Mouse (Mus musculus) embryonic facial prominence, embryonic 15.5 days (tissue): ENCODE data around the gene Dpm3. TPM values are rescaled to one million over a fixed set of nuclear protein-coding genes. Genes with fewer than 3 reads are reported as not detected.

ENCODE experiments used
- ATAC-seq: fragments of 200-750 bp; cut with Nextera tagmentation; 2 replicates; pipeline ENCODE4 v1.8.0; 2017; ENCODE audit warnings: low read depth, moderate TSS enrichment; ENCODE audit not compliant: insufficient number of reproducible peaks, low FRiP score, low TSS enrichment
- H3K27ac ChIP-seq: fragments of 300-500 bp; sonication (generic); replicated peaks from 2 replicates; pipeline ENCODE4 v1.5.1; 2015; ENCODE audit warnings: mild to moderate bottlenecking, inconsistent platforms
- H3K27me3 ChIP-seq: fragments of 300-500 bp; sonication (generic); 2 replicates; pipeline ENCODE4 v1.6.1; 2015; ENCODE audit warnings: inconsistent platforms
- H3K36me3 ChIP-seq: fragments of 300-500 bp; sonication (generic); 2 replicates; pipeline ENCODE4 v1.6.1; 2015; ENCODE audit warnings: mild to moderate bottlenecking, inconsistent platforms
- H3K4me1 ChIP-seq: fragments of 300-500 bp; sonication (generic); 2 replicates; pipeline ENCODE4 v1.6.1; 2015; ENCODE audit warnings: inconsistent platforms
- H3K4me2 ChIP-seq: fragments of 300-500 bp; sonication (generic); replicated peaks from 2 replicates; pipeline ENCODE4 v1.6.1; 2015; ENCODE audit warnings: mild to moderate bottlenecking, inconsistent platforms
- H3K4me3 ChIP-seq: fragments of 300-500 bp; sonication (generic); replicated peaks from 2 replicates; pipeline ENCODE4 v1.5.1; 2015; ENCODE audit warnings: mild to moderate bottlenecking, inconsistent platforms
- H3K9ac ChIP-seq: fragments of 300-500 bp; sonication (generic); 2 replicates; pipeline ENCODE4 v1.6.1; 2015; ENCODE audit warnings: inconsistent platforms
- H3K9me3 ChIP-seq: fragments of 300-500 bp; sonication (generic); replicated peaks from 2 replicates; pipeline ENCODE4 v1.6.1; 2016; ENCODE audit warnings: inconsistent platforms
- WGBS: fragments of 180-500 bp; shearing (Covaris S2); methylation state at CpG from one replicate; pipeline ENCODE4 v1.1.7; 2015; 5-methylcytosine and 5-hydroxymethylcytosine counted together
- microRNA counts: library from miRNA; unstranded; fragments of <30 nt; microRNA quantifications from one replicate; lab custom pipeline; 2016
- microRNA-seq: library from miRNA; unstranded; fragments of <30 nt; microRNA quantifications from one replicate; pipeline ENCODE4, GENCODE M21; 2016; ENCODE audit warnings: borderline number of aligned reads
- polyA plus RNA-seq: library from polyadenylated mRNA; unstranded; fragments of >200 nt; fragmentation: Nextera tagmentation; extraction: Ambion mirVana; gene quantifications from 2 replicates; pipeline ENCODE4 v1.2.1, GENCODE M21; 2015

Dpm3 gene
- polyA plus RNA-seq, 1 experiment from 2014 or later, result 150 TPM

DNA sequence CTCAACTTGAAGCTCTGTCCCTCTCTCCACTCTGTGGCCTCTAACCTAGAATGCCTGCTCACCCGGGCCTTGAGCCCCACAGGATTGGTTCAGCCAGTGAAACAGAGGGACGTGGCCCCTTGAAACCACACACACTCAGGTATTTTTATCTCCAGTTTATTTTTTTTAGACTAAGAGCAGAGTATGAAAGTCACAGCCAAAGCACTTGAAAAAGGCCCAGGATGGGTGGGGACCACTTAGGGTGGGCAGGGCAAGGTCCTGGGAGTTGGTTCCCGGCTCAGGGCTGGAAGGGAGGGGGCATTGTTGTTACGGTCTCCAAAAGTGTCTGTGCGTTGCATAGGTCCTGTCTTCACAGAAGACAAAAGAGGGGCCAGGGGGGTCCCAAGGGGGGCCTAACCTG lies 55.2 kb downstream of the Dpm3 start:
- H3K4me2 ChIP-seq, result no peak overlapping the region
- ATAC-seq, result no peak
- no peak overlapping the region for H3K27ac ChIP-seq
- H3K4me1 ChIP-seq, result peaks cover 49% of the 10 kb centered on the region
- peaks cover 17% of the 10 kb centered on the region for H3K27me3 ChIP-seq
- no peak overlapping the region for H3K9ac ChIP-seq
- H3K9me3 ChIP-seq, result no peaks in the 10 kb centered on the region
- H3K36me3 ChIP-seq, result no peaks in the 10 kb centered on the region
- no peak overlapping the region for H3K4me3 ChIP-seq
- 70% methylated on average over 5 of the region's 5 CpGs for WGBS

DNA sequence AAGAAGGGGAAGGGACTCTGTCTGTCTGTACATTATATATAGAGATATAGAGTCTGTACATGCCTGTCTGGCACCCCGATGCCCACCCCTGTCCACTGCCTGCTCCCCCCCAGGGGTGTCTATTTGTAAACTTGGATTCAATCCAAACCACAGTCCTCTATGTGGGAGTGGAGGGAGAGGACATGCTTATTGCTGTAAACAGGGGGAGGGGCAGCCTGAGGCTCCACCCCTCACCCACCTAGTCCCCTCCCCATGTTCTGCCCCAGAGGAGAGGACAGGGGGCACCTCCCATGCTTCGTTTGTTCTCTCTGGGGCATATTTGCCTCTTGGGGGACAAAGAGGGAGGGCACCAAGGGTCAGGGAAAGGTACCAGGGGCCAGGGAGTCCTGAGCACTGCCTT lies 55.6 kb downstream of the Dpm3 start:
- Histone ChIP-seq H3K27me3 (peaks cover 20% of the 10 kb centered on the region), H3K36me3 (no peaks in the 10 kb centered on the region), H3K4me3 (no peak overlapping the region), H3K27ac (no peak overlapping the region), H3K4me1 (peaks cover 54% of the 10 kb centered on the region), H3K9me3 (no peaks in the 10 kb centered on the region), H3K9ac (0 out of 2 replicates have a peak overlapping the region, but pooled peaks have one; percentile 28), H3K4me2 (peak overlapping the region; percentile 59; the same call in 1 of the 2 replicates)
- ATAC-seq, result no peak
- 31% methylated on average over 2 of the region's 2 CpGs for WGBS

DNA sequence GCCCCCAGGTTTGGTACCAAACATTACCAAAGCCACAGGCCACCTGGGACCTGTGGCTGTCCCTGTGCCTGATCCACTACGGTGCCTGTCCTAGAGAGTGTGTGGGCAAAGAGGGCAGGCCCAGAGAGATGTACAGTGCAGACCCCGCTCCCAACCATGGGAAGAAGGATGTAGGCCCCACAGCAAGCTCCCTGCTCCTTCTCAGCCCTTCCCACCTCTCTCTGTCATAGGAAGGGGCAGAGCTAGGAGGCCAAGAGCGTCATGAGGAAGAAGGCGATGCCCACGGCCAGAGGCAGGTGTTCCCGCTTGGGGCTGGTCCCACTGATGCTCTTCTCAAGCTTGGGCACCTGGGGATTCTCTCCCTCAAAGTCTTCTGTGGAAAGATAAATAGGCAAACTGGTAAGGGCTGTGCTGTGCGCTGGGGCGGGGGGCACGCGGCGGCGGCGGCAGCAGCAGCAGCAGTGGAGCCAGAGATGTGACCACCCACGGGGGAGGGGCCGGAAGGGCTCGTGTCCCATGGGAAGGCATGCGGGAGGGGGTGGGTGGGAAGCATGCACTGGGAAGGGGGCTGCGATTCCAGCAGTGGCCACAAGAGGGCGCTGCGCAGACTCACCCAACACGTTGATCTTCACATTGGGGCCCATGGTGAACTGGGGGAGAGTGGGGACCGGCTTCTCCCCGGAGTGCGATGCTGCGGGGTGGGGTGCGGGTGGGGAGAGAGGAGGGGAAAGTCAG lies 56.2 kb downstream of the Dpm3 start:
- ATAC-seq, result no peak
- H3K4me3 ChIP-seq, result peak overlapping the region; percentile 32
- peaks cover 59% of the 10 kb centered on the region for H3K4me1 ChIP-seq
- no peak overlapping the region for H3K27ac ChIP-seq
- 6% methylated on average over 26 of the region's 26 CpGs for WGBS
- peak overlapping the region; percentile 28; the same call in 1 of the 2 replicates for H3K9ac ChIP-seq
- no peaks in the 10 kb centered on the region for H3K36me3 ChIP-seq
- H3K27me3 ChIP-seq, result peaks cover 25% of the 10 kb centered on the region
- H3K4me2 ChIP-seq, result peak overlapping the region; percentile 59
- no peaks in the 10 kb centered on the region for H3K9me3 ChIP-seq

DNA sequence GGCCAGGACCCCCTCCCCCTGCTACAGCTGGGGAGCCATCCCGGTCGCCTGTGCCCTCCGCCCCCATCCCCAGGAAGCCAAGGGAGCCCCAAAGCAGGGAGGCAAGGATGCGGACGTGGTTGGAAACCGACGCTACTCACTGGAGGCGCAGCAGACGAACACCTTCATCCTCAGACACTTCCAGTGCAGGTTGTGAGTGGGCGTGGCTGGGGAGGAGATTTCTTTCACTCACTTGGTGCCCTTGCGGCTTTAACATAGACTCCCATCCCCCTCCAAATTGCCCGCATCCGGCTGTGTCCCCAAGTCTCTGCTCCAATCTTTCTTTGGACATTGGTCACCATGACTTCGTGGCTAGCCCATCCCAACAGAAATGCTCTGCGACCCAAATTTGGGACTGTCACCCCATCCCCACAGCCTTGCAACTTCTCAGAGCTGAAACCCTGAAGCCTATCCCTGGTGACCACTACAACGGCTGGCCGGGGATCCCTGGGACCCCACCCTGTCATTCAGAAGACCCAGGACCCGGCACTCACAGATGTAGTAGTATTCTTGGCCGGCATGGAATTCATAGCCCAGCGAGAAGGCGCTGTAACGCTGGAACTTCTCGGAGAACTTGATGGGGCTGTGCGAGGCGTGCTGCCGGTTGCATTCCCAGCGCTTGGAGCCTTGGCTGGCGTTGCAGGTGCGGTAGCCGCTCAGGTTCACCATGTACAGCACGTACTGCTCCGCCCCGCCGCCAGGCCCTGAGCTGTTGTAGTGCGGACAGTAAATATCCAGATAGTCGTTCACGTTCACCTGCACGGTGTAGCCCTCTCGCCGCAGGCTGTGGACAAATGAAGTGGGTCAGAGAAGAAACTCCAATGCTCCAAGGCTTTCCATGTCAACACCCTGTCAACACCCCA lies 57.0 kb downstream of the Dpm3 start:
- Histone ChIP-seq H3K4me1 (peaks cover 68% of the 10 kb centered on the region), H3K9me3 (no peaks in the 10 kb centered on the region), H3K27me3 (peaks cover 28% of the 10 kb centered on the region), H3K4me2 (peak overlapping the region; percentile 59), H3K4me3 (peak overlapping the region; percentile 32), H3K9ac (no peak overlapping the region), H3K36me3 (no peaks in the 10 kb centered on the region), H3K27ac (no peak overlapping the region; the same call in 1 of the 2 replicates)
- no peak for ATAC-seq
- WGBS, result 10% methylated on average over 38 of the region's 40 CpGs

MicroRNA genes within 50 kb of the gene (microRNA counts, 519-probe panel; counts per million panel counts)
- microRNA mmu-miR-92b (lab: Ali Mortazavi, UCI), result 1,657 counts per million, percentile 18 among the panel's probes with 10 or more counts

Small RNA genes lying within 50 kb of the gene (microRNA-seq; reads per million reads assigned to microRNA genes)
- 1,247 reads per million, percentile 78 among the genes with 10 or more reads in this experiment for gene Mir92b

Other genes starting within 250 kb of the Dpm3 start
- gene Rusc1, start 166.0 kb upstream of the Dpm3 start, polyA plus RNA-seq, result 25.7 and 28.0 TPM in 2 replicates
- gene Gm43738, start 158.3 kb upstream of the Dpm3 start, polyA plus RNA-seq, result not detected in 2 replicates
- 239 and 242 TPM in 2 replicates for gene Fdps, start 157.4 kb upstream of the Dpm3 start, polyA plus RNA-seq
- gene Pklr, start 123.2 kb upstream of the Dpm3 start, polyA plus RNA-seq, result 0.15 TPM in 1 of 2 replicates, not detected in the other
- 3.0 and 3.2 TPM in 2 replicates for gene Hcn3, start 99.2 kb upstream of the Dpm3 start, polyA plus RNA-seq
- 29.9 and 33.6 TPM in 2 replicates for gene Clk2, start 94.6 kb upstream of the Dpm3 start, polyA plus RNA-seq
- 108 and 109 TPM in 2 replicates for gene Scamp3, start 81.9 kb upstream of the Dpm3 start, polyA plus RNA-seq
- gene Fam189b, start 76.2 kb upstream of the Dpm3 start, polyA plus RNA-seq, result 34.9 and 37.0 TPM in 2 replicates
- gene Gba, start 56.4 kb upstream of the Dpm3 start, polyA plus RNA-seq, result 49.0 and 55.6 TPM in 2 replicates
- gene Thbs3, start 44.2 kb upstream of the Dpm3 start, polyA plus RNA-seq, result 47.1 and 59.7 TPM in 2 replicates
- 173 and 196 TPM in 2 replicates for gene Mtx1, start 32.3 kb upstream of the Dpm3 start, polyA plus RNA-seq
- 4.0 and 10.2 TPM in 2 replicates for gene Muc1, start 30.3 kb upstream of the Dpm3 start, polyA plus RNA-seq
- gene Krtcap2, start 13.4 kb upstream of the Dpm3 start, polyA plus RNA-seq, result 294 and 310 TPM in 2 replicates
- gene Trim46, start 13.0 kb upstream of the Dpm3 start, polyA plus RNA-seq, result 5.0 and 5.9 TPM in 2 replicates
- gene Slc50a1, start 11.2 kb downstream of the Dpm3 start, polyA plus RNA-seq, result 71.8 and 72.2 TPM in 2 replicates
- 55.8 and 57.4 TPM in 2 replicates for gene Efna1, start 21.8 kb downstream of the Dpm3 start, polyA plus RNA-seq
- 42.3 and 47.2 TPM in 2 replicates for gene Efna3, start 63.6 kb downstream of the Dpm3 start, polyA plus RNA-seq
- 28.1 and 31.0 TPM in 2 replicates for gene Efna4, start 78.7 kb downstream of the Dpm3 start, polyA plus RNA-seq
- 93.2 and 96.1 TPM in 2 replicates for gene Adam15, start 90.6 kb downstream of the Dpm3 start, polyA plus RNA-seq
- 0.13 and 0.21 TPM in 2 replicates for gene Dcst2, start 102.6 kb downstream of the Dpm3 start, polyA plus RNA-seq
- gene Dcst1, start 105.9 kb downstream of the Dpm3 start, polyA plus RNA-seq, result 0.46 and 0.64 TPM in 2 replicates
- 8.2 and 9.0 TPM in 2 replicates for gene Zbtb7b, start 135.4 kb downstream of the Dpm3 start, polyA plus RNA-seq
- gene Lenep, start 143.4 kb downstream of the Dpm3 start, polyA plus RNA-seq, result 0.25 and 0.91 TPM in 2 replicates
- gene Flad1, start 152.5 kb downstream of the Dpm3 start, polyA plus RNA-seq, result 28.5 and 34.6 TPM in 2 replicates
- 342 and 356 TPM in 2 replicates for gene Cks1b, start 159.0 kb downstream of the Dpm3 start, polyA plus RNA-seq
- gene Shc1, start 159.1 kb downstream of the Dpm3 start, polyA plus RNA-seq, result 110 and 113 TPM in 2 replicates
- 47.7 and 51.3 TPM in 2 replicates for gene Pygo2, start 170.9 kb downstream of the Dpm3 start, polyA plus RNA-seq
- gene Pbxip1, start 177.3 kb downstream of the Dpm3 start, polyA plus RNA-seq, result 38.3 and 40.4 TPM in 2 replicates
- gene Pmvk, start 195.2 kb downstream of the Dpm3 start, polyA plus RNA-seq, result 51.3 and 59.1 TPM in 2 replicates